Mouse (Mus musculus): Measurements from ENCODE around the gene Fnbp1. TPM values are rescaled to one million over a fixed set of nuclear protein-coding genes. Genes with fewer than 3 reads are reported as not detected.

The Fnbp1 gene
- polyA plus RNA-seq, 1 experiment: 310 TPM

GRCm38 (mm10) chr2:31043856-31044255, 98.0 kb downstream of the Fnbp1 start:
- no peak for TF ChIP-seq POLR2A (IDR thresholded peaks at IDR 0.05; ENCODE audit: borderline replicate concordance, insufficient read depth, low read length)
- TF ChIP-seq CTCF (IDR thresholded peaks at IDR 0.05; ENCODE audit: borderline replicate concordance, insufficient read depth, low read depth, low read length): no peak
- H3K4me3 ChIP-seq (replicated peaks; ENCODE audit: insufficient read depth, low read depth, low read length): no peak overlapping the region

DNA sequence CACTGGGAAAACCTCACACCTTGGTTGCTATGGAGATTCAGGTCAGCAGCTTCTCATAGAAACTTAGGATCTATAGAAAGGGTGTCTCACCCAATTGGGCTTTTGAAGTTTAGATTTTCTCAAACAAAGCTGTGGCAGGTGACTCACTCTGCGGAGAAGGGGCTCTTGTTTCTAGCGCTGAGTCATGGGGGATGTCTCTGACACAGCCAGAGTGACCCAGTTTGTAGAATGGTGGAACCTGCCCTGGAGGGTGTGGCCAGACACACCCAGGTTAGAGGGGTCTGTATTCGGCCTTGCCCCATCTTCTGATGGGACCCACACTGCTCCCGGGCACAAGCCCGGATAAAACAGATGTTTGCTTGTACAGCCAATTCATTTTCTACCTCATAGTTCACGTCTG, 98.9 kb downstream of the Fnbp1 start:
- no peaks in the 10 kb centered on the region for H3K27me3 ChIP-seq (ENCODE audit: control insufficient read depth, insufficient read depth, low read length)
- H3K27ac ChIP-seq (ENCODE audit: insufficient read depth, low read length): no peak overlapping the region
- WGBS: 75% methylated on average over 6 of the region's 6 CpGs
- no peak overlapping the region for H3K4me3 ChIP-seq (replicated peaks; ENCODE audit: insufficient read depth, low read depth, low read length)
- no peak for DNase-seq
- peaks cover 20% of the 10 kb centered on the region for H3K4me1 ChIP-seq (ENCODE audit: control insufficient read depth, insufficient read depth, low read length)
- TF ChIP-seq POLR2A (IDR thresholded peaks at IDR 0.05; ENCODE audit: borderline replicate concordance, insufficient read depth, low read length) (no peak), CTCF (IDR thresholded peaks at IDR 0.05; ENCODE audit: borderline replicate concordance, insufficient read depth, low read depth, low read length) (no peak)

More at GRCm38 (mm10) chr2:31043856-31044255, 98.0 kb downstream of the Fnbp1 start:
- no peaks in the 10 kb centered on the region for H3K27me3 ChIP-seq (ENCODE audit: control insufficient read depth, insufficient read depth, low read length)
- DNase-seq: no peak
- H3K27ac ChIP-seq (ENCODE audit: insufficient read depth, low read length): no peak overlapping the region
- 95% methylated on average over 1 of the region's 1 CpGs for WGBS
- H3K4me1 ChIP-seq (ENCODE audit: control insufficient read depth, insufficient read depth, low read length): peaks cover 20% of the 10 kb centered on the region

DNA sequence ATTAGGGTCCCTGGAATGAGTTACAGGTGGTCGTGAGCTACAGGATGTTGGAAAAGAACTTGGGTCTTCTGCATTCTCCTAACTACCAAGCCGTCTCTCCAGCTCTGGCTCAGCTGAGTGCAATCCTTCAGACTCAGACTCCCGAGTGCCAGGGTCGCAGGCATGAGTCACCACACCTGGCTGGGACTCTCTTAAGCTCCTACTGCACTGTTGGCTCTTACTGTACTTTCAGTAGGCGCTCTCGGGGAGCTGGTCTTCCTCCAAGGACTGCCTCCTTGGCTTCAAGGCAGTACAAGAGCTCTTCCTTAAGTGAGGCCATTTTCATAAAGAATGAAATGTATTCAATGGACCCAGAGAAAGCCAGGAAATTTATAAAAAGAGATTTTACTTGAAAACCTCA, 100.4 kb downstream of the Fnbp1 start:
- no peak overlapping the region; the same call in 1 of the 2 replicates for H3K27ac ChIP-seq (ENCODE audit: insufficient read depth, low read length)
- H3K27me3 ChIP-seq (ENCODE audit: control insufficient read depth, insufficient read depth, low read length): no peaks in the 10 kb centered on the region
- peak; percentile 62 to 81 for DNase-seq
- TF ChIP-seq CTCF (IDR thresholded peaks at IDR 0.05; ENCODE audit: borderline replicate concordance, insufficient read depth, low read depth, low read length) (no peak), POLR2A (IDR thresholded peaks at IDR 0.05; ENCODE audit: borderline replicate concordance, insufficient read depth, low read length) (no peak)
- WGBS: 21% methylated on average over 6 of the region's 6 CpGs
- H3K4me1 ChIP-seq (ENCODE audit: control insufficient read depth, insufficient read depth, low read length): peaks cover 16% of the 10 kb centered on the region
- no peak overlapping the region for H3K4me3 ChIP-seq (replicated peaks; ENCODE audit: insufficient read depth, low read depth, low read length)

DNA sequence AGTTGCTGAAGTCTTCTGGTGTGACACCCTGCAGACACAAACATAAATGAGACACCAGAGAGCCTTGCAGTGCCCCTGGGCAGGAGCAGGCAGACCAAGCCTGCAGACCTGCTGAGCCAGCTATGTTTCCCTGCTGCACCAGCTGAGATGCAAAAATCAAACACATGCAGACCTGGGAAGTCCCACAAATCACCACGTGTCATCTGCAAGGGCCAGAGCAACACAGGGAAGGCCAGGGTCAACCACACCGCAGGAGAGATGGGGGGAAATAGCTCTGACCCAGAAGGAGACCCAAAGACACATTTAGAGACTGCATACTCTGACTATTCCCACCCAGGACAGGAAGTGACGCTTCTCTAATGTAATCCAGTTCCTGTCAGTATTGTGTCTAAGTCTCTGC, 101.3 kb downstream of the Fnbp1 start:
- 85% methylated on average over 3 of the region's 3 CpGs for WGBS

GRCm38 (mm10) chr2:31040043-31040442, 101.8 kb downstream of the Fnbp1 start:
- Histone ChIP-seq H3K4me3 (replicated peaks; ENCODE audit: insufficient read depth, low read depth, low read length) (no peak overlapping the region), H3K4me1 (ENCODE audit: control insufficient read depth, insufficient read depth, low read length) (peaks cover 9% of the 10 kb centered on the region), H3K27ac (ENCODE audit: insufficient read depth, low read length) (no peak overlapping the region), H3K27me3 (ENCODE audit: control insufficient read depth, insufficient read depth, low read length) (no peaks in the 10 kb centered on the region)
- no peak for DNase-seq
- TF ChIP-seq POLR2A (IDR thresholded peaks at IDR 0.05; ENCODE audit: borderline replicate concordance, insufficient read depth, low read length) (no peak), CTCF (IDR thresholded peaks at IDR 0.05; ENCODE audit: borderline replicate concordance, insufficient read depth, low read depth, low read length) (peak; percentile 36; the same call in 1 of the 2 replicates)
- 96% methylated on average over 3 of the region's 3 CpGs for WGBS

More for the DNA sequence above, 101.3 kb downstream of the Fnbp1 start:
- H3K27me3 ChIP-seq (ENCODE audit: control insufficient read depth, insufficient read depth, low read length): no peaks in the 10 kb centered on the region
- H3K4me1 ChIP-seq (ENCODE audit: control insufficient read depth, insufficient read depth, low read length): peaks cover 9% of the 10 kb centered on the region
- H3K27ac ChIP-seq (ENCODE audit: insufficient read depth, low read length): no peak overlapping the region
- TF ChIP-seq POLR2A (IDR thresholded peaks at IDR 0.05; ENCODE audit: borderline replicate concordance, insufficient read depth, low read length): no peak
- no peak for TF ChIP-seq CTCF (IDR thresholded peaks at IDR 0.05; ENCODE audit: borderline replicate concordance, insufficient read depth, low read depth, low read length)
- H3K4me3 ChIP-seq (replicated peaks; ENCODE audit: insufficient read depth, low read depth, low read length): no peak overlapping the region
- DNase-seq: no peak

GRCm38 (mm10) chr2:31036811-31037210, 105.0 kb downstream of the Fnbp1 start:
- DNase-seq: no peak
- Histone ChIP-seq H3K27ac (ENCODE audit: insufficient read depth, low read length) (no peak overlapping the region), H3K4me3 (replicated peaks; ENCODE audit: insufficient read depth, low read depth, low read length) (no peak overlapping the region), H3K4me1 (ENCODE audit: control insufficient read depth, insufficient read depth, low read length) (peaks cover 11% of the 10 kb centered on the region), H3K27me3 (ENCODE audit: control insufficient read depth, insufficient read depth, low read length) (no peaks in the 10 kb centered on the region)
- TF ChIP-seq CTCF (IDR thresholded peaks at IDR 0.05; ENCODE audit: borderline replicate concordance, insufficient read depth, low read depth, low read length): no peak
- TF ChIP-seq POLR2A (IDR thresholded peaks at IDR 0.05; ENCODE audit: borderline replicate concordance, insufficient read depth, low read length): no peak
- 78% methylated on average over 6 of the region's 6 CpGs for WGBS

DNA sequence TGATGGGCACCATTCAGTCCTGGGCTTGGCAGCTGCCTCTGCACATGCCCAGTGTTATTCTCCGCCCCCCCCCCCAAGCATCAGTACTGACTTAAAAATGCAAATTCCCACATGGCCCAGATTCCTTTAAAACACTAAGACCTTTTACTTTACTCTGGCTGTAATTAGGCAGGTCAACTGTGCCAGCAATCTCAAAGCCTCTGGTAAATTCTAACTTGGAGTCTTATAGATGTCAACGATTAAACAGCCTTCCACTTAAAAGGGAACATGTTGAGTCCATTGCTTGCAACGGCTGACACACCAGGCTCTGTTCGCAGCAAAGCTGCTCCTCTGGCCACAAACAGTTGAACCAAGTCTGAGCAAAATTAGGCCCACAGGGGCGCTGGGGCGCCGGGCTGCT, 109.8 kb downstream of the Fnbp1 start:
- TF ChIP-seq CTCF (IDR thresholded peaks at IDR 0.05; ENCODE audit: borderline replicate concordance, insufficient read depth, low read depth, low read length) (no peak), POLR2A (IDR thresholded peaks at IDR 0.05; ENCODE audit: borderline replicate concordance, insufficient read depth, low read length) (no peak)
- Histone ChIP-seq H3K4me3 (replicated peaks; ENCODE audit: insufficient read depth, low read depth, low read length) (no peak overlapping the region), H3K4me1 (ENCODE audit: control insufficient read depth, insufficient read depth, low read length) (peaks cover 6% of the 10 kb centered on the region; the same call in 1 of the 2 replicates), H3K27ac (ENCODE audit: insufficient read depth, low read length) (no peak overlapping the region), H3K27me3 (ENCODE audit: control insufficient read depth, insufficient read depth, low read length) (no peaks in the 10 kb centered on the region)
- DNase-seq: no peak
- WGBS: 85% methylated on average over 7 of the region's 7 CpGs

GRCm38 (mm10) chr2:31026642-31027041, 115.2 kb downstream of the Fnbp1 start:
- TF ChIP-seq CTCF (IDR thresholded peaks at IDR 0.05; ENCODE audit: borderline replicate concordance, insufficient read depth, low read depth, low read length): no peak
- no peak for TF ChIP-seq POLR2A (IDR thresholded peaks at IDR 0.05; ENCODE audit: borderline replicate concordance, insufficient read depth, low read length)
- no peak for DNase-seq
- H3K27ac ChIP-seq (ENCODE audit: insufficient read depth, low read length): peak overlapping the region; percentile 54; the same call in 1 of the 2 replicates
- H3K4me1 ChIP-seq (ENCODE audit: control insufficient read depth, insufficient read depth, low read length): peaks cover 16% of the 10 kb centered on the region
- no peaks in the 10 kb centered on the region for H3K27me3 ChIP-seq (ENCODE audit: control insufficient read depth, insufficient read depth, low read length)
- H3K4me3 ChIP-seq (replicated peaks; ENCODE audit: insufficient read depth, low read depth, low read length): no peak overlapping the region
- WGBS: 52% methylated on average over 8 of the region's 8 CpGs

All from cerebellum, adult 2 months (tissue).